Comparison of ENCODE assay signal across 9 mouse cellular contexts in the genomic region with DNA sequence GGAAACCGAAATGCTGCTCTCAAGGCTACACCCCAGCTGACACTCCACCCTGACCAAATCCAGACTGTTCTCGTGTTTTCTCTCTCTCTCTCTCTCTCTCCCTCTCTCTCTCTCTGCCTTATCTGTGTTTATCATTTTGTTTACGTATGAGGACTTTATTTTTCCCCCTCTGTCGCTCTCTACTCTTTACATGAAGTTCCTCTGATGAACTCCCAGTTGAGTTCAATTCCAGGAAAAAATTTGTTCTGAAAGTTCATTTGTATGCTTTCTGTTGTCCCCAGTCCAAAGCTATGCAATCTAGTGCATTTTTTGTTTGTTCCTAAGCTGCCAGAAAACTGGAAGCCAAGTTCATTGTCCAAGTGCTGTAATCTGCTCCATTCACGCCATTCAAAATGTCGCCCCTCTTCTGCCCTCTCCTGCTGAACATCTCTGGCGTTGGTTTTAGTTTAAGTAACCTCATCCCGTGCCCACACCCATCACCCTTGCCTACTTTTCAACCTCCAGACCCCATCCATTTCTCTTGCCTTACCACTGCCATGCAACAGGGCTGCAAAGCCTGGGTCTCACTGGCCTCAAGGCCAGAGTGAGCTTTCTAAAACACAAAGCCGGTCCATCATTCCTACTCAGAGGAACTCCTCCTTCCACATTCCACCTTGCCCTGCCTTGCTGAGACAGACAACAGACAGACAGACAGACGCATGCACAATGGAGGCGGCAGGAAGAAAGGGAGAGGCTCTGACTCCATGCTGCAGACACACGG. TPM values are rescaled to one million over a fixed set of nuclear protein-coding genes. Genes with fewer than 3 reads are reported as not detected.
DNase-seq lines count a peak whose midpoint lies in the region; ATAC-seq and TF ChIP-seq lines count a peak whose summit lies in the region.
"Had no signal": no experiment of that assay in that cellular context is flagged by ENCODE, and none has a peak within 500 bp of the region (broad histone marks: within the 10 kb centered on the region; RNA-seq: fewer than 3 reads in every experiment).

No protein-coding gene starts in this region.

- peaks cover 59% of the 10 kb centered on the region for H3K4me1 ChIP-seq in heart, embryonic 10.5 days
- no peaks in the 10 kb centered on the region for H3K4me1 ChIP-seq in heart, postnatal 0 days (ENCODE audit: control insufficient read depth, insufficient read depth)
- peaks cover 54% of the 10 kb centered on the region for H3K4me1 ChIP-seq in midbrain, embryonic 12.5 days

- no peaks in the 10 kb centered on the region for H3K27me3 ChIP-seq in heart, embryonic 10.5 days (ENCODE audit: insufficient read depth, poor library complexity, severe bottlenecking)
- no peaks in the 10 kb centered on the region for H3K27me3 ChIP-seq in heart, postnatal 0 days (ENCODE audit: control insufficient read depth, insufficient read depth, low read length)
- H3K27me3 ChIP-seq in midbrain, embryonic 12.5 days: no peaks in the 10 kb centered on the region

- peak overlapping the region; percentile 90 for H3K4me3 ChIP-seq in heart, embryonic 10.5 days
- 0 out of 2 replicates have a peak overlapping the region, but pooled peaks have one; percentile 5 for H3K4me3 ChIP-seq in heart, postnatal 0 days (ENCODE audit: low read depth, low read length)
- peak overlapping the region; percentile 89 for H3K4me3 ChIP-seq in midbrain, embryonic 12.5 days

- no peaks in the 10 kb centered on the region for H3K9me3 ChIP-seq in heart, embryonic 10.5 days
- no peaks in the 10 kb centered on the region for H3K9me3 ChIP-seq in heart, postnatal 0 days (replicated peaks; ENCODE audit: control insufficient read depth, low read length)
- no peaks in the 10 kb centered on the region for H3K9me3 ChIP-seq in midbrain, embryonic 12.5 days

- TF ChIP-seq POLR2A in brain, embryonic 14.5 days (IDR thresholded peaks at IDR 0.05; ENCODE audit: borderline replicate concordance, extremely low read depth, insufficient read depth, insufficient read length, poor library complexity, severe bottlenecking): no peak

- no peak for TF ChIP-seq EP300 in heart, postnatal 0 days (IDR thresholded peaks at IDR 0.05; ENCODE audit: low read depth)

- no peak for TF ChIP-seq CTCF in brain, embryonic 14.5 days (IDR thresholded peaks at IDR 0.05; ENCODE audit: borderline replicate concordance, extremely low read depth, insufficient read depth, insufficient read length)
- TF ChIP-seq CTCF in heart, postnatal 0 days (IDR thresholded peaks at IDR 0.05; ENCODE audit: low read depth): no peak

- WGBS in heart, embryonic 10.5 days: 54% methylated on average over 12 of the region's 12 CpGs
- WGBS in heart, postnatal 0 days: 63% methylated on average over 12 of the region's 12 CpGs
- 52% methylated on average over 12 of the region's 12 CpGs for WGBS in midbrain, embryonic 12.5 days

- H3K36me3 ChIP-seq in heart, embryonic 10.5 days: peaks cover 16% of the 10 kb centered on the region
- H3K36me3 ChIP-seq in heart, postnatal 0 days (replicated peaks; ENCODE audit: control insufficient read depth, insufficient read depth, low read length): no peaks in the 10 kb centered on the region
- peaks cover 11% of the 10 kb centered on the region for H3K36me3 ChIP-seq in midbrain, embryonic 12.5 days

- no peak overlapping the region for H3K9ac ChIP-seq in heart, postnatal 0 days (replicated peaks; ENCODE audit: low read depth, low read length)
- H3K9ac ChIP-seq in midbrain, embryonic 12.5 days (replicated peaks): peak overlapping the region; percentile 92

- intact Hi-C loops in heart, postnatal 25 days (cut with DNase I): no loop called here

- ATAC-seq in heart, postnatal 0 days (ENCODE audit: insufficient read depth, low read depth): no peak
- no peak for ATAC-seq in midbrain, embryonic 12.5 days (ENCODE audit: low FRiP score, low read depth)

- H3K4me2 ChIP-seq in heart, postnatal 0 days (ENCODE audit: low read depth, low read length): peak overlapping the region; percentile 80
- peak overlapping the region; percentile 55 for H3K4me2 ChIP-seq in midbrain, embryonic 12.5 days (replicated peaks)

- DNase-seq in heart, embryonic 10.5 days (ENCODE audit: low spot score): no peak
- no peak for DNase-seq in heart, postnatal 25 days (ENCODE audit: low spot score)
- DNase-seq in brain, embryonic 14.5 days (ENCODE audit: low read depth): peak; percentile 44
- no peak for DNase-seq in heart, postnatal 0 days (ENCODE audit: low spot score)
- DNase-seq in gastrocnemius, postnatal 10 days: no peak
- DNase-seq in right cerebral cortex, adult 18-20 months: no peak
- no peak for DNase-seq in right cerebral cortex, postnatal 36 days (ENCODE audit: low spot score in 2 of 2)
- DNase-seq: adrenal gland, postnatal 36 days had no signal

- H3K27ac ChIP-seq in heart, embryonic 10.5 days: peak overlapping the region; percentile 56
- H3K27ac ChIP-seq in heart, postnatal 0 days (ENCODE audit: low read depth): peak overlapping the region; percentile 64
- peak overlapping the region; percentile 36; the same call in 1 of the 2 replicates for H3K27ac ChIP-seq in midbrain, embryonic 12.5 days (replicated peaks)

RNA-seq across cellular contexts. Expression of a gene that starts 2.6 kb away (rescaled TPM):
- polyA plus RNA-seq in heart, embryonic 10.5 days (2016; fragmentation: Nextera tagmentation; extraction: Ambion mirVana): 22.8 and 29.6 TPM in 2 replicates
- 1 to 10 TPM; 7.6 to 9.9 TPM for total RNA-seq in heart, postnatal 25 days (2021)
- polyA plus RNA-seq in brain, embryonic 14.5 days (2012; rRNA removed): 37.7 and 44.3 TPM in 2 replicates
- total RNA-seq in heart, postnatal 0 days (2014; rRNA removed; ENCODE audit: low replicate concordance): 7.3 and 9.0 TPM in 2 replicates
- 5.5 TPM in 2 replicates for polyA plus RNA-seq in heart, postnatal 0 days (2015; fragmentation: Nextera tagmentation; extraction: Ambion mirVana)
- polyA plus RNA-seq in midbrain, embryonic 12.5 days (2016; fragmentation: Nextera tagmentation; extraction: Ambion mirVana): 61.4 and 68.5 TPM in 2 replicates
- total RNA-seq in gastrocnemius, postnatal 10 days (2021): 10 to 100 TPM; 15.4 to 19.9 TPM

RNA-seq across cellular contexts. Expression of a gene that starts 18.6 kb away (rescaled TPM):
- 16.5 and 16.8 TPM in 2 replicates for polyA plus RNA-seq in heart, embryonic 10.5 days (2016; fragmentation: Nextera tagmentation; extraction: Ambion mirVana)
- total RNA-seq in heart, postnatal 25 days (2021): 10 to 100 TPM; 16.5 to 16.6 TPM
- polyA plus RNA-seq in brain, embryonic 14.5 days (2012; rRNA removed): 16.5 and 23.3 TPM in 2 replicates
- total RNA-seq in heart, postnatal 0 days (2014; rRNA removed; ENCODE audit: low replicate concordance): 17.5 and 22.4 TPM in 2 replicates
- polyA plus RNA-seq in heart, postnatal 0 days (2015; fragmentation: Nextera tagmentation; extraction: Ambion mirVana): 24.4 and 25.7 TPM in 2 replicates
- polyA plus RNA-seq in midbrain, embryonic 12.5 days (2016; fragmentation: Nextera tagmentation; extraction: Ambion mirVana): 35.9 and 36.9 TPM in 2 replicates
- total RNA-seq in gastrocnemius, postnatal 10 days (2021): 10 to 100 TPM in 1 of 2 experiments, 1 to 10 TPM in 1; 6.2 to 12.5 TPM

RNA-seq across cellular contexts. Expression of a gene that starts 30.5 kb away (rescaled TPM):
- 1.5 TPM in 1 of 2 replicates, not detected in the other for polyA plus RNA-seq in heart, embryonic 10.5 days (2016; fragmentation: Nextera tagmentation; extraction: Ambion mirVana)
- total RNA-seq in heart, postnatal 25 days (2021): not detected
- polyA plus RNA-seq in brain, embryonic 14.5 days (2012; rRNA removed): 1.3 and 2.0 TPM in 2 replicates
- not detected in 2 replicates for total RNA-seq in heart, postnatal 0 days (2014; rRNA removed; ENCODE audit: low replicate concordance)
- 0.60 and 2.7 TPM in 2 replicates for polyA plus RNA-seq in heart, postnatal 0 days (2015; fragmentation: Nextera tagmentation; extraction: Ambion mirVana)
- 0.37 and 1.2 TPM in 2 replicates for polyA plus RNA-seq in midbrain, embryonic 12.5 days (2016; fragmentation: Nextera tagmentation; extraction: Ambion mirVana)
- not detected for total RNA-seq in gastrocnemius, postnatal 10 days (2021)

RNA-seq across cellular contexts. Expression of a gene that starts 37.3 kb away (rescaled TPM):
- 404 and 515 TPM in 2 replicates for polyA plus RNA-seq in heart, embryonic 10.5 days (2016; fragmentation: Nextera tagmentation; extraction: Ambion mirVana)
- total RNA-seq in heart, postnatal 25 days (2021): 100 to 1,000 TPM; 685 to 720 TPM
- 188 and 313 TPM in 2 replicates for polyA plus RNA-seq in brain, embryonic 14.5 days (2012; rRNA removed)
- 719 and 838 TPM in 2 replicates for total RNA-seq in heart, postnatal 0 days (2014; rRNA removed; ENCODE audit: low replicate concordance)
- 1,229 and 1,304 TPM in 2 replicates for polyA plus RNA-seq in heart, postnatal 0 days (2015; fragmentation: Nextera tagmentation; extraction: Ambion mirVana)
- polyA plus RNA-seq in midbrain, embryonic 12.5 days (2016; fragmentation: Nextera tagmentation; extraction: Ambion mirVana): 267 and 275 TPM in 2 replicates
- 100 to 1,000 TPM; 263 to 317 TPM for total RNA-seq in gastrocnemius, postnatal 10 days (2021)

Comparison
In these comparisons a context has a peak if more than half of its experiments do, and no peak if none do; other contexts are left out.
1. H3K4me3 ChIP-seq: peak in every context shown above with its lines; median percentile 90 in heart, embryonic 10.5 days; 89 in midbrain, embryonic 12.5 days; 5 in heart, postnatal 0 days.